Mouse (Mus musculus): ENCODE measurements around the gene Arhgef16. TPM values are rescaled to one million over a fixed set of nuclear protein-coding genes. Genes with fewer than 3 reads are reported as not detected.

Gene Arhgef16
- polyA plus RNA-seq (2014; fragmentation: Illumina TruSeq; extraction: RNeasy Lipid Tissue Mini Kit (QIAGEN cat#74804); ENCODE audit: low replicate concordance), result 0.85 TPM

DNA sequence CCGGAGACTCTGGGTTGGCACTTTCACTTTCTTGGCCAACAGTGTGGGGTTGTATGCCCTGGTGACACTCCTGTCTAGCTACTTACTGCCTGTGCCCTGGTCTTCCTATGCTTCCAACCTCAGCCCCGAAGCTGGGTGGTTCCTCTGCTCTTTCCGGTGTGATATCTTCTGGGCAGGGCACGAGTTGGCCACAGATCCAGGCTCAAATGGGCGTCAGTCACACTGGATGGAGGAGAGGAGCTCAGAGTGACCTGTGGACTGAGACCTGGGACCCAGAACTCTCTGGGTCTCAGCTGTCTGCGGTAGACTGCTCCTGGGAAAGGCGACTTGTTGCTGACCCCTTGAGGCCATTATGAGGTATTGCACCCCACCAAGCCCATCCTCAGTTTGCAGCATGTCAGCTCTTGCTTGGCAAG is at the start of gene Arhgef16:
Gene Arhgef16 (minus strand): TSS at position 211 of the 416 bp plus-strand sequence.

DNA sequence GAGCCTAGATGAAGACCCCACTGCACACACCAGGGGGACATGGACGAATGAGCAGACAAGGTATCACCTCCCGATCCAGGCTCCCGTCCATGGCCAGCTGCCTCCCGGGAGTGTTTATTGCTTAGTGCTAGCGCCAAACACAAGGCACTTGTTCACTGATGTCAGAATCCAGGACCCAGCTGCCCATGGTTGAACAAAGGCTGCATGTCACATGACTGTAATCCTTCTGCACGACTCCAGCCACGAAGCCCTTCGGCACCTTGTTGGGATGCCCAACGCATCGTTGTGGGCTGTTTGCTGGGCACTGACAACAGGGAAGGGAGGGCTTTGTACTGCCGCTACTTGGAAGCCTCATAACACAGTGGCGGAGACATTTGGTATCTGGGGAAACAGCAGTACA is 34.3 kb upstream of the Arhgef16 start, which contains the start of gene B230104I21Rik:
Gene B230104I21Rik (plus strand): TSS at position 367 of the 400 bp plus-strand sequence.

Other genes starting within 250 kb of the Arhgef16 start
- gene Trp73, start 161.5 kb downstream of the Arhgef16 start, polyA plus RNA-seq (2014; fragmentation: Illumina TruSeq; extraction: RNeasy Lipid Tissue Mini Kit (QIAGEN cat#74804); ENCODE audit: low replicate concordance), result not detected
- not detected for gene Wrap73, start 159.3 kb downstream of the Arhgef16 start, polyA plus RNA-seq (2014; fragmentation: Illumina TruSeq; extraction: RNeasy Lipid Tissue Mini Kit (QIAGEN cat#74804); ENCODE audit: low replicate concordance)
- gene Tprgl, start 141.0 kb downstream of the Arhgef16 start, polyA plus RNA-seq (2014; fragmentation: Illumina TruSeq; extraction: RNeasy Lipid Tissue Mini Kit (QIAGEN cat#74804); ENCODE audit: low replicate concordance), result 55.3 TPM
- 0.07 TPM for gene Megf6, start 130.9 kb downstream of the Arhgef16 start, polyA plus RNA-seq (2014; fragmentation: Illumina TruSeq; extraction: RNeasy Lipid Tissue Mini Kit (QIAGEN cat#74804); ENCODE audit: low replicate concordance)
- not detected for gene B230104I21Rik, start 34.5 kb upstream of the Arhgef16 start, polyA plus RNA-seq (2014; fragmentation: Illumina TruSeq; extraction: RNeasy Lipid Tissue Mini Kit (QIAGEN cat#74804); ENCODE audit: low replicate concordance)

All from small intestine, adult 10 weeks (tissue).